Mouse (Mus musculus) spleen, adult 2 months (tissue): ENCODE measurements around the gene Wars.

Experiments
- CTCF ChIP-seq: fragments of 200-500 bp; IDR thresholded peaks from 2 replicates; pipeline ENCODE4 v1.5.1; 2011; ENCODE audit warnings: mild to moderate bottlenecking, inconsistent platforms; ENCODE audit not compliant: insufficient read depth, insufficient read length, insufficient replicate concordance; ENCODE audit errors: extremely low read depth
- POLR2A ChIP-seq: fragments of 200-500 bp; IDR thresholded peaks from 2 replicates; pipeline ENCODE4 v1.6.1; 2011; ENCODE audit warnings: low read depth, low read length, inconsistent platforms

- TF ChIP-seq CTCF, result no peak
- no peak for TF ChIP-seq POLR2A
Observed at GRCm38 (mm10) chr12:108934231-108934630, 40.3 kb upstream of the Wars start.
